Mouse (Mus musculus) layer of hippocampus, adult 18-20 months (tissue): ENCODE data around the gene Dapk3. TPM values are rescaled to one million over a fixed set of nuclear protein-coding genes. Genes with fewer than 3 reads are reported as not detected.
"Not testable (repeated sequence)": the region's sequence is repeated elsewhere in the genome, so short reads cannot be mapped to it uniquely, and the experiment has no call there.

Experiments
- DNase-seq, 2 experiments: peaks; one replicate each; pipeline ENCODE4 v3.0.0; 2022; ENCODE audit warnings: low spot score in 2 of 2
- total RNA-seq, 2 experiments: library from RNA; stranded (reverse); gene quantifications; 2 replicates each; pipeline ENCODE4 v1.2.3; 2021

Gene Dapk3
- total RNA-seq, 2 experiments from 2014 or later: 71.9 to 76.4 TPM

DNA sequence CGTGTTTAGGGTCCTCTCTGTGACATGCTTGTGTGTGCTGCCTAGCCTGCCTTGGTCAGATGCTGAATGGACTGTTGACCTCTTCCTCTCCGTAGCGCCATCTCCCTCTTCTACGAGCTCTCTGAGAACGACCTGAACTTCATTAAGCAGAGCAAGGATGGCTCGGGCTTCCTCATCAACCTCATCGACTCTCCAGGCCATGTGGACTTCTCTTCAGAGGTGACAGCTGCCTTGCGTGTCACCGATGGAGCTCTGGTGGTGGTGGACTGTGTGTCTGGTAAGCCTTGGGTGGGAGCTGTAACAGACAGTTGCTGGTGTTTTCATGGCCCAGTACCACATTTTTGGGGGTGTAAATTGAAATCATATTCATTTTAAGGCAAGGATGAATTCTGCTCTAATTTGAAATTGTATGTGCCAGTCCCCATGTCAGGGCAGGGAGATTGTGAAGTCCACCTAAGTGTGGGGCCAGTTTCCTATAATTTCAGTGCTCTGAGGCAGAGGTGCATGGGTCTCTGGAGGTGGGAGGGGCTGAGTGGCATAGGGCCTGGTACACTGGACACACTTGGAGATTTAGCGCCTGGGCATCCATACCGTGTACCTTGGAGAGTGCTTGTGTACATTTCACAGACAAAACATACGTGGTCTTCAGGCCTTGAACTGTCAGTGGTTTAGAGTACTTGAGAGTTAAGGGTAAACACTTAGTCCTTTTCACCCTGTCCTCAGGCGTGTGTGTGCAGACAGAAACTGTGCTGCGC lies 4.7 kb upstream of the Dapk3 start:
- DNase-seq: peak in 1 of 2 experiments; percentile 41

DNA sequence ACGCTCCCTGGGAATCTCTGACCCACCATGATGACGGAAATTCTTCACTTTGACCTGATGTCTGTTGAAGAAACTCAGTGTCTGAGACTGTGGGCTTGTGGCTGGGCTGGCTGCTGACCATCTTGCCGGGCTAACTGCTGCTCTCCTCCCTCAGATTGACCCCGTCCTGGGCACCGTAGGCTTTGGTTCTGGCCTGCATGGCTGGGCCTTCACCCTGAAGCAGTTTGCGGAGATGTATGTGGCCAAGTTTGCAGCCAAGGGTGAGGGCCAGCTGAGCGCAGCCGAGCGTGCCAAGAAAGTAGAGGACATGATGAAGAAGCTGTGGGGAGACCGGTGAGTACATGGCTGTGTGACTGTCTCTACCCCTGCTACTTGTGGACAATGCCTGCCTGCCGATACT lies 3.9 kb upstream of the Dapk3 start:
- no peak for DNase-seq

DNA sequence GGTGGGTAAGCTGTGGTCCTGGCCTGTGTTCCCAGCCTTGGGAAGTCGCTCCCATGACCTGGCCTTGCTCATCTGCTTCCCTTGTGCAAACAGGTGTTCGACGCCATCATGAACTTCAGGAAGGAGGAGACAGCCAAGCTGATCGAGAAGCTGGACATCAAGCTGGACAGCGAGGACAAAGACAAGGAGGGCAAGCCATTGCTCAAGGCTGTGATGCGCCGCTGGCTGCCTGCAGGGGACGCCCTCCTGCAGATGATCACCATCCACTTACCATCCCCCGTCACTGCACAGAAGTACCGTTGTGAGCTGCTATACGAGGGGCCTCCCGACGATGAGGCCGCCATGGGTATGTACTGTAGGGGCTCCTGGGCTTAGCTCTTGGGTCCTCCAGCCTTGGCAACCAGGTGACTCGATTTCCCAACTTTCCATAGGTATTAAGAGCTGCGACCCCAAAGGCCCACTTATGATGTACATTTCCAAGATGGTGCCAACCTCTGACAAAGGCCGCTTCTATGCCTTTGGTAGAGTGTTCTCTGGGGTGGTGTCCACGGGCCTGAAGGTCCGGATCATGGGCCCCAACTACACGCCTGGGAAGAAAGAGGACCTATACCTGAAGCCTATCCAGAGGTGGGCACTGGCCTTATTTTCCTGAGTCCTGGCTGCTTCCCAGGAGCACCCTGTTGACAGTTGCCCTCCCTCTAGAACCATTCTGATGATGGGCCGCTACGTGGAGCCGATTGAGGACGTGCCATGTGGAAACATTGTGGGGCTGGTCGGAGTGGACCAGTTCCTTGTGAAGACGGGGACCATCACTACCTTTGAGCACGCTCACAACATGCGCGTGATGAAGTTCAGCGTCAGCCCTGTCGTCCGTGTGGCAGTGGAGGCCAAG lies 3.1 kb upstream of the Dapk3 start:
- DNase-seq: no peak

DNA sequence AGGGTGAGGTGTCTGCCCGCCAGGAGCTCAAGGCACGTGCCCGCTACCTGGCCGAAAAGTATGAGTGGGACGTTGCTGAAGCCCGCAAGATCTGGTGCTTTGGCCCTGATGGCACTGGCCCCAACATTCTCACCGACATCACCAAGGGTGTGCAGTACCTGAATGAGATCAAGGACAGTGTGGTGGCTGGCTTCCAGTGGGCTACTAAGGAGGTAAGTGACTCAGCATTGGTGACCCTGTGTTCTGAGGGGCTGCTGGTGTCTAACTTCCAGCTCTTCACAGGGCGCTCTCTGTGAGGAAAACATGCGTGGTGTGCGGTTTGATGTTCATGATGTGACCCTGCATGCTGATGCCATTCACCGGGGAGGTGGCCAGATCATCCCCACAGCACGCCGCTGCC lies 1.9 kb upstream of the Dapk3 start:
- no peak for DNase-seq

DNA sequence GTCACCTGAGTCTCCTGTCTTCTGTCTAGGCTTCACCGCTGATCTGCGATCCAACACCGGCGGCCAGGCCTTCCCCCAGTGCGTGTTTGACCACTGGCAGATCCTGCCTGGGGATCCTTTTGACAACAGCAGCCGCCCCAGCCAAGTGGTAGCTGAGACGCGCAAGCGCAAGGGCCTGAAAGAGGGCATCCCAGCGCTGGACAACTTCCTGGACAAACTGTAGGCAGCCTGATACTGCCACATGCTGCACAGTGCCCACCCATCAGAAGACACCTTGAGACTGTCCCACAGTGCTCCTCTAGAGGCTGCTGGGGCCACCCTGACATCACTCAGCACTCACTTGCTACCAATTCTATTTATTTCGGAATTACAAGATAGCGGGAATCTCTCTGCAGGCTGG lies 945 bp upstream of the Dapk3 start:
- DNase-seq: not testable (repeated sequence)

DNA sequence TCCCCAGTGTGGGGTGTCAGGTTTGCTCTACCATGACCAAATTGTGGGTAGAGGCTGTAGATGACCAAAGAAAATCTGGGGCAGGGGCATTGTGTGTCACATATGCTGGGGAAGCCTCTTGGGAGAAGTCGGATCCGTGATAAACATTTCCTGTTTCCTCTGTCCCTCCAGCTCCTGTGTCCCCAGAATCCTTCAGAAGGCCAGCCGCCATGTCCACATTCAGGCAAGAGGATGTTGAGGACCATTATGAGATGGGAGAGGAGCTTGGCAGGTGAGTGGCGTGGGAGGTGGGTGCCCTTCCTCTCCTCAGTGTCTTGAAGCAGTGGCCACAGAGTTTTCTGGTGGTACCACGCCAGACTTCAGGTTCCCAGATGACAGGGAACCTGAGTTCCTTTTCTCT lies 1.0 kb downstream of the Dapk3 start, which contains the start of gene 4930442H23Rik:
4930442H23Rik (minus strand) TSS at position 45 of the 400 bp plus-strand sequence.
- no peak for DNase-seq

DNA sequence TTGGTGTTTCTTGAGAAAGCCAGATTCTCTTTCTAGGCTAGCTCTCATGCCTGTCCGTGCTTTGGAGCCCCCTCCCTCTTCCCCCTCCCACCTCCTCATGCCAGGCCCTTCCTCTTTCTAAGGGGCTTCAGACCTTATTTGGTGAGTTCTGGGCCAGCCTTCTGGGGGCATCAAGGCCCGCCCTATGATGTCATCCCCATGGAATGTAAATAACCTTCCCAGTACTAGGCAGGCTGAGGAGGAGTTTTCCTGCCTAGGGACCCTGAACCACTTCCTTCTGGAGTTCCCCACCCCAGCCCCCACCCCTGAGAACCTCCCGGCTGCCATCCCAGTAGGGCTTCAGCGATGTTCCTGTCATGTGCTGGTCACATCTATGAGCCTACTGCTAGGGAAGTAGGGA lies 2.0 kb downstream of the Dapk3 start:
- DNase-seq: no peak

DNA sequence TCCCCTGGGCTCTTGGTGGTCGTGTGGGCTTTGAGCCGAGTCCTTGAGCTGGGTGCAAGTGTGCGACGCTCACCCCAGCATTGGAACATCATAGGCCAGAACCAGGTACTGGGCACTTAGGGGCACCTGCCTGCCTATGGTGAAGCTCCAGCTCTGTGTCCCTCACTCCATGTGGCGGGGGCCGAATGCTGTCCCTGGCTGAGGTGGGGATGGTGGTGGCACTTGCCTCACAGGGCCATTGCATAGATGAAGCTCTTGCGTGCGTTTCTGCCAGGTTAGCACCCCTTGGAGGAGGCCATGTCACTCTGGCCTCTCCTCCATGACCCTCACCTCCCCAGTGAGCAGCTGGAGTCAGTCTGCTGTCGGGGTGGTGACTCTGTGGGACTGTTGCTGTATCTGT lies 4.4 kb downstream of the Dapk3 start:
- DNase-seq: no peak

DNA sequence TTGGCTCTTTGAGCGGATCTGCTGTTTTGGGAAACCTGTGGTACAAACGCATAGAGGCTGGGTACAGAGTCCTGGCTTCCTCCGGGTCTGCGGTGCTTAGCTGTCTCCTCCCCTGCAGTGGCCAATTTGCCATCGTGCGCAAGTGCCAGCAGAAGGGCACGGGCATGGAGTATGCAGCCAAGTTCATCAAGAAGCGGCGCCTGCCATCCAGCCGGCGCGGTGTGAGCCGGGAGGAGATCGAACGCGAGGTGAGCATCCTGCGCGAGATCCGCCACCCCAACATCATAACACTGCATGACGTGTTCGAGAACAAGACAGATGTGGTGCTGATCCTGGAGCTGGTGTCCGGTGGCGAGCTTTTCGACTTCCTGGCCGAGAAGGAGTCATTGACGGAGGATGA lies 7.0 kb downstream of the Dapk3 start:
- peak in 1 of 2 experiments; percentile 2 for DNase-seq

DNA sequence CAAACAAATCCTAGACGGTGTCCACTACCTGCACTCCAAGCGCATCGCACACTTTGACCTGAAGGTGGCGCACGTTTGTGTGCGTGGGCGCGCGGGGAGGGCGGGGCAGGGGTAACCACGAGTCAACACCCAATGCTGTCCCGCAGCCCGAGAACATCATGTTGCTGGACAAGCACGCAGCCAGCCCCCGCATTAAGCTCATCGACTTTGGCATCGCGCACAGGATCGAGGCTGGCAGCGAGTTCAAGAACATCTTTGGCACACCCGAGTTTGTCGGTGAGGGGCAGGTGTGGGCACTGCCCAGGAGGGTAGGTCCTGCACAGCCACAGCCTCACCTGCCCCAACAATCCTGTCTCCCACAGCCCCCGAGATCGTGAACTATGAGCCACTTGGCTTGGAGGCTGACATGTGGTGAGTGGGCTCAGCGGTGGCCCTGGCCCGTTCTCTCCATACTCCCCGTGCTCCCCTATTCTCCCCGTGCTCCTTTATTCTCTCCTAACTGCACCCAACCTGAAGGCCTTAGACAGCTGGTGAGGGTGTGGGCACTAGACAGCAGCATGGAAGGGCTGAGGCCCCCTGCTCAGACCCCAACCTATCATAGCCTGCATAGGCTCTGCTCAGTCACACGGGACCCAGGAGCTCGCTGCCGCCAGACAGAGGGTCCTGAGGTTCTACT lies 7.6 kb downstream of the Dapk3 start:
- peak in 1 of 2 experiments; percentile 14 for DNase-seq

DNA sequence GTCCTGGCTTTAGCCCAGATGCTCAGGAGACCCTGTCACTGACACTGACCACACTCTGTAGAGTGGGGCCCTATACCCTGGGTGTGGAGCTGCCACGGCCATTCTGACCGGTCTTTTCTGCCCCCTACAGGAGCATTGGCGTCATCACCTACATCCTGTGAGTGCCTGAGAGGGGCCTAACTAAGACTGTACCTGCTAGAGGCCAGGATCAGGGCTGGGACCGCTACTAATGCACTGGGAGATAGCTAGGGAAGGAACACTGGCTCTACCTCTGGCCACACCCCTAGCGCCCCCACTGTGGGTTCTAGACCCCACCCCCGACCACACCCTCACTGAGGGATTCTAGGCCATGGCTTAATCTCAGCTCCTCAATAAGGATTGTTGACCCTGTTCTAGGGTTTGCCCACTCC lies 8.1 kb downstream of the Dapk3 start:
- DNase-seq: peak in 1 of 2 experiments; percentile 8

DNA sequence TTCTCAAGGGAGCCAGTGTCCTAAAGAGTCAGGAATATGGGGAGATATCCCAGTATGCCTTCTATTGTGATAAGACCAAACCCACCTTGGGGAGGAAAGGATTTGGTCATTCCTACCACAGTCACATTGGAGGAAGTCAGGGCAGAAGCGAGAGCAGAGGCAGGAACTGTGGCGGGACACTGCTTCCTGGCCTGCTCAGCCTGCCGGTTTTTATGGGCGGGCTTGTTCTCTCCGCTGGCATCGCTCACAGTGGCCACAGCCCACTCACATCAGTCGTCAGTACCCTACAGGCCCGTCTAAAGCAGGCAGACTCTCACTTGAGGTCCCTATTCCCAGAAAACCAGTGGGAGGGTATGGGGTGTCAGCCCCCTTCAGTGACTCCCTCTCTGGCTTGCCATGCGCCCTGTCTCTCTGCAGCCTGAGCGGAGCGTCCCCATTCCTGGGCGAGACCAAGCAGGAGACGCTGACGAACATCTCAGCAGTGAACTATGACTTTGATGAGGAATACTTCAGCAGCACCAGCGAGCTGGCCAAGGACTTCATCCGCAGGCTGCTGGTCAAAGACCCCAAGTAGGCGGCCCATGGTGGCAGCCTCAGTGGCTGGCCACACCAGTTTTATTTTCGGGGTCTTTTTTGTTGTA lies 8.7 kb downstream of the Dapk3 start:
- DNase-seq: peak in 1 of 2 experiments; percentile 16

DNA sequence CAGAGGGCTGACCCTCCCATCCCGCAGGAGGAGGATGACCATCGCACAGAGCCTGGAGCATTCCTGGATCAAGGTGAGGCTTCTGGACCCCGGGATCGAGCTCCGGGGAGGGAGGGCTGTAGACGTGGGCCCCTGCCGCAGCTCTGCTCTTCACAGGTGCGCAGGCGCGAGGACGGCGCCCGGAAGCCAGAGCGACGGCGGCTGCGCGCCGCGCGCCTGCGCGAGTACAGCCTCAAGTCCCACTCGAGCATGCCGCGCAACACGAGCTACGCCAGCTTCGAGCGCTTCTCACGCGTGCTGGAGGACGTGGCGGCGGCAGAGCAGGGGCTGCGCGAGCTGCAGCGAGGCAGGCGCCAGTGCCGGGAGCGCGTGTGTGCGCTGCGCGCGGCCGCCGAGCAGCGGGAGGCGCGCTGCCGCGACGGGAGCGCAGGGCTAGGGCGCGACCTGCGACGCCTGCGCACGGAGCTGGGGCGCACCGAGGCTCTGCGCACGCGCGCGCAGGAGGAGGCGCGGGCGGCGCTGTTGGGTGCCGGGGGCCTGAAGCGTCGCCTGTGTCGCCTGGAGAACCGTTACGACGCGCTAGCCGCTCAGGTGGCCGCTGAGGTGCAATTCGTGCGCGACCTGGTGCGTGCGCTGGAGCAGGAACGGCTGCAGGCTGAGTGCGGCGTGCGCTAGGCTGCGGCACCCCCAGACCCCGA lies 9.6 kb downstream of the Dapk3 start:
- peak; percentile 89 to 92 for DNase-seq

DNA sequence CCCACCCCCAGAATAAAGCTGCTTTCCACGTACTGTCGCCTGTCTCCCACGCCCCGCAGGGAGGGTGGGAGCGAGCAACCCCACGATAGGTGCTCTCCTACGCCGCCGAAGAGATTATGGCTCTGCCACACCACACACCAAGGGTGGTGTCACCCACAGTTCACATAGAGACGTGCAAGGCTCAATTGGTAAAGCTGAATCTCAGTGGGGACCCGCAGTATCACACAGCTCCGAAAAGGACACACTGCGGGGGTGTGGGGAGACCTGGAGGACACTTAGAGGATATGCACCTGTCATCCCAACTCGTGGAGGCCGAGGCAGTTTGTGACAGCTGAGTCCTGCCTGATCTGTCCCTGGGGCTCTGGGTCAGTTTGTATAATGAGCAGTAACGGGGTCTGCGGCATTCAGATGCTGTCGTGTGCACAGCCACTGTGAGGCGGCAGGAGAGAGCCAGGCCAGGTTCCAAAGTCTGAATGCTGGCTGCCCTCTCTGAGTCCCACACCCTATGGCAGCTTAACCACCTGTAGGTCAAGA lies 10.2 kb downstream of the Dapk3 start:
- no peak for DNase-seq

DNA sequence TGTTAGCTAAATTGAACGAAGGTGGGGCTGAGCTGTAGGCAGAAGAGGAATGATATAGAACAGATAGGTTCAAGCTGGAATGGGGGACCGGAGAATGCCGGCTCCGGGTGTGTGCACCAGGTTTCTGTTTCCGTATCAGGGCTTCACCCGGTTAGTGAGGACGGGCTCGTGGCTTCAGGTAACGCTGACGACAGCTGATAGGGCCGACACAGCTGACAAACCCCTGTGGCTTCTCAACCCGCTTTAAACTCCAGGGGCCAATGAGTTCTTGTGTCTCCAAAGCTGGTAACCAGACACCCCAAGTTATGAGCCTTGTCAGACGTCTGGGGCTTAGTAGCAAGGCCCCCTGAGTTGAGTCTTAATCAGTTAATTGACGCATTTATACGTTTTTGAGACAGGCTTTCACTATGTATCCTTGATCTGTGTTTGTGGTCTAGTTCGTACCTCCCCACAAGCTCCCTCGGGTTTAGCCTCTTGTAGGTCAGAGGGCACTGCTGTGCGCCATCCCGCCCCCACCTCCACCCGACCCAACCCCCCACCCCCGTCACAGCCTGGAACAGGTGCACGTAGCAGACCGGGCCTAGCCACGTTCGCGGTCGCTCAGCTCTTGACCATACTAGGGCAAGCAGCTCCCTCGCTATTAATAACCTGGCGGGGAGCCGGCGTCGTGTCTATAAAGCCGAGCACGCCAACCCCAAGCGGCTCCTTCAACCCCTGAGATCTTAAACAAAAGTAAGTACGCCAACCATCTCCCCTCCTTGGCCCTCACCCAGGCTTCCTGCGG lies 11.4 kb downstream of the Dapk3 start:
- DNase-seq: no peak

DNA sequence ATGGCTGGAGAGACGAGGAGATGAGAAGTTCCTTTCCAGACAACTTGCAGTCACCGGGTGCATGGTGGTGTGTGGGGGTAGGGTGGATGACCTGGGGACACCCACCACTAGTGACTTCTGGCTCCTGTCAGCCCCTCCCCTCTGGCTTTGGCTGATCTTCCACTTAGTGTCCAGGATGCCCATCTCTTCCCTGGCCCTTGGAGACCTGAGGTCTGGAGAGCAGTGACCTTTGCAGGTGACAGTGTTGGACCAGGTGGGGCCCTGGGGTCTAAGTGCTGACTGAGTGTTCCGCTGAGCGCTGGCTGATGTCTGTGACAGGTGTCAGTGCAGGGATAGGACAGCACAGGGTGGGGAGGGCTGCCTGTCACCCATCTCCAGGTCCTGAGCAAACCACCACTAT lies 12.5 kb downstream of the Dapk3 start:
- no peak for DNase-seq

DNA sequence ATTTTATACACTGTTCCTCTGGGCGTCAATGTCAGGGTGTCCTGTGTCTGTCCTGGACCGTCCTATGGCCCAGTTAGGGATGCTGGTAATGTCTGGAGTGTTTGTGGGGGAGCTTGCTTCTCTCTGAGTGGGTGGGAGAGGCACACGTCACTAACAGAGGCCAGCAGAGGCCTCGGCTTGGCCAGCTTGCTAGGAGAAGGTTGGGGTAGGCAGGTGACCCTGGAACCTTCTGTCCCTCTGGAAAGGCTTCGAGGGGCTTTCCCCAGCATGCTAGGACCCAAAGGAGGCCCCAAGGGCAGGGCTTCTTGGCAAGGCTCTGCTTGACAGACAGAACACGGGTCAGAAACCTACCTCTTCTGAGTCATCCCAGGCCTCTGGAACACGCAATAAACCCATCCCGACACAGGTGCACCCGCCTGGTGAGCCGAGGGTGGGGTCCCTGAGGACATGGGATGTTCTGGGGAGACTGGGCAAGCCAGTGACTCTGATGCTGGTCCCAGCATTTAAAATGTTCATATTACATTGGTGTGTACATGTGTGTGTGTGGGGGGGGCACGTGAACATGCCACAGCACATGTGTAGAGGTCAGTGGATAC lies 13.8 kb downstream of the Dapk3 start:
- DNase-seq: no peak

DNA sequence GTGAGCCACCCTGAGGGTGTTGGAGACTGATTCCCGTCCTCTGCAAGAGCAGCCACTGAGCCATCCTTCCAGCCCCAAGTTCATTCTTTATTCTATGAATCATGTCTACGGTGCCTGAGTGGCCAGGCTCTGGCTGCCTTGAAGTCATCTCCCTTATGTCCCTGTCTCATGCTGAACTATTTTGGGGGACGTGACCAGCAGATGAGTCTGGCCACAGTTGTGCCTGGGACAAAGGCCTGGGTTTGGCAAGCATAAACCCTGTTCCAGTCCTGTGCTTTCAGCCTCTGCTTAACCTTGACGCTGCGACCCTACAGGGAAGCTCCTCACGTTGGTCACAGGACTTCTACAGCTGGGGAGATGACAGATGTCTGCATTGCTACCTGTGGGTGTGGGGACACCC lies 14.5 kb downstream of the Dapk3 start:
- no peak for DNase-seq

DNA sequence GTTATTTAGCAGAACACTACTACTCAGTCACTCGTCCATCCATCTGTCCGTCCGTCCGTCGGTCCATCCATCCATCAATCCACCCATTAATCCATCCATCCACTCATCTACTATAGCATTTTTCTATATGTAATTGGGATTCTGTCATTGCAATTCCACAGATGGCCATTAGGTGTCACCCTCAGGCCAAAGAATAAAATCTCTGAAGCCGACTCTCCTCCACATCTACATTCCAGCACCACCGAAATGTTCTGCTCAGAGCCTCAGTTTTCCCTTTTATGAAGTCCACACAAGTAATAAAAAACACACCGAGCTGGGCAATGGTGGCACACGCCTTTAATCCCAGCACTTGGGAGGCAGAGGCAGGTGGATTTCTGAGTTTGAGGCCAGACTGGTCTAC lies 15.4 kb downstream of the Dapk3 start:
- DNase-seq: peak in 1 of 2 experiments; percentile 78
